Mouse (Mus musculus): Measurements from ENCODE around the gene Uso1. TPM values are rescaled to one million over a fixed set of nuclear protein-coding genes. Genes with fewer than 3 reads are reported as not detected.

Gene Uso1
- 10 to 100 TPM; 35.5 to 36.5 TPM for polyA plus RNA-seq (2017; shearing (Covaris generic))

- ATAC-seq = peak; percentile 93
These were observed at the start of gene Uso1 for GRCm38 (mm10) chr5:92137239-92138046. Uso1 (plus strand) TSS chr5:92137938.

GRCm38 (mm10) chr5:92093263-92094061 lies 44.3 kb upstream of the Uso1 start:
- peak; percentile 76 for ATAC-seq

DNA sequence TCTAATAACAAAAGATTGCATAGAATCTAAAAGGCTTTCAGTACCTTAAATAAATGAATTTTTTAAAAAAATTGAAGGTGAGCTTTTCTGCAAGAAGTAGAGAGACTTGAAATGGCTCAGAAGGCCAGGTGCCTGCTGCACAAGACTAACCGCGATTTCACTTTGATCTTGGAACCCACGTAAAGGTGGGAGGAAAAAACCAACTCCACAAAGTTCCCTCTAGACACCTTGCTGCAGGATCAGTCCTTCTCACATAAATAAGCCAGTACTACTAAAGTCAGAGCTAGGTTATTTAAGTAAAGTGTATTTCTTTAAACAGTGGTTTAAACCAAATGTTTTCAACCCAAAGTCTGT lies 43.7 kb upstream of the Uso1 start:
- ATAC-seq = peak; percentile 66

DNA sequence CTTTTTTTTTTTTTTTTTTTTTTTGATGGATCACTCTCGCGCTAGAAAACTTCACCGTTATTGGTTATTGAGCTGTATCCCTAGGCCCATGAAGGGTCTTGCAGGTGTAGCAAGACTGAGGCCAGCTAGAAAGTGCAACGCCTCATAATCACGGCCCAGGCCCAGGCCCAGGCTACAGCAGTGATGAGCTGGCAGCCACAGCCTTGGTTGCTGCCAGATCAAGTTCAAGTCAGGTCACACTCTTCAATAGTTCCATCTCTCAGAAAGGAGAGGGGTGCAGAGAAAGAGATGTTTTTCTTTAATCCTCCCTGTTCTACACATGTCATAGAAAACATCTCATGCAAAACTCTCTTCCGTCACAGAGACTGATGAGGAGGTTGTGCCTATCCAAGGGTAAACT lies 41.0 kb upstream of the Uso1 start:
- no peak for ATAC-seq

- ATAC-seq = no peak
These were observed 40.0 kb upstream of the Uso1 start for GRCm38 (mm10) chr5:92097779-92098178.

- no peak for ATAC-seq
These were observed 39.2 kb upstream of the Uso1 start for GRCm38 (mm10) chr5:92098351-92099109.

DNA sequence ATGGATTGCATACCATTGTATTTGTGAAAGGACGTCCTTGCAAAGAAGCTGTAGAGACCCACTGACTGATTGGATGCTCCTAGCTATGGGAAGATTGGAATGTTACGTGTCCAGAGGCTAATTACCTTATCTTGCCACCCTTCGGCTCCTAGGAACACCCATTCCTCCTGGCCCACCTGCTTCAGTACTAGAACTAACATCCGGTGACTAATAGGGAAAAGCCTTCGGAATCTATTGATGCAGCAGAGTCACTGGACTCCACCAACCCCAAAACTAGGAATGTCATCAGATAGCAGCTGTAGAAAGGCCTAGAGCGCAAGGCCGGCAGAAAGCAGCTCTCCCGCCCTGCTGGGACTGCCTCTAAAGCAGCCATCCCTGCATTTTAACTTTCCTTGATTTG lies 36.1 kb upstream of the Uso1 start:
- no peak for ATAC-seq

DNA sequence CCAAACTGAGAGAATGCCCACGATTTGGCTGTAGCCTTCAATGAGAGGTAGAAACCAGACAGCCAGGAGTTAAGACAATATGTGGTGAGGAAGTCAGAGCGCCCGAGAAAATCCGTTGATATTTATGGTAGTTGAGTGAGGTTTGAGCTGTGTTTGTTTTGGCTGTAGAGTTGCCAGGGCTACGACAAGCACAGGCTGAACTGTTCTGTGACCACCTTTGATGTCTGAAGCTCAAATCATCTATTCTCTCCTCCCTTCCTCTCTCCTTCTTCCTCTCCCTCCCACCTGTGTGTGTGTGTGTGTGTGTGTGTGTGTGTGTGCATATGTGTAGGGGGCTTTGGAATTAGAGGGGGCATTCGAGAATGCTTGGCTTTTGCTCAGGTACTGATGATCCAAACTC lies 34.7 kb upstream of the Uso1 start:
- peak; percentile 78 for ATAC-seq

DNA sequence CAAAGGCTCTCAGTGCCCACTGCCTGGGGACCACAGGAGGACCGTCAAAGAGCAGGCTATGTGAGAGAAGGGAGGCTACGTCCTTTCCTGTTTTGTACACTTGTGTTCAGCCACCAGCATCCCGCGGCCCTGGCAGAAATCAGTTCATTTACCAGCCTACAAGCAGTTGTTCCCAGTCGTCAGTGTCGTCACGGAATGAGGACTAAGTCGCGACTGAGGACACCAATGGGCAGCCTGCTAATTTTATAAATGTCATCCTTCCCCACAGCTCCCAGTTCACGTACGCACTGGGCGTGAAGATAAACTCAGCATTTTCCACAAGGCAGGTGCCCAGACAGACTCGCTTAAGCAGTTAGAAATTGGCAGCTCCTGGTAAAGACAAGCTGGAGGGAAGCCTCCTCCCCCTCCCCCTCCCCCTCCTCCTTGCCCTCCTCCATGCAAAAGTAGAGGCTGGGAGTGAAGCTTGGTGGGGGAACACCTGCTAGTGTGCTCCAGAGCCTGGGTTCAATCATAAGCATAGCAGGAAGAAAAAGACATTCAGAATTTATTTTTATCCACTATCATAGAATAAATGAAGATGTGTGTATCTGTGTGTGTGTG lies 33.8 kb upstream of the Uso1 start:
- no peak for ATAC-seq

- peak; percentile 43 for ATAC-seq
These were observed 31.2 kb upstream of the Uso1 start for GRCm38 (mm10) chr5:92106327-92107125.

GRCm38 (mm10) chr5:92107282-92107681 lies 30.5 kb upstream of the Uso1 start:
- no peak for ATAC-seq

- no peak for ATAC-seq
These were observed 26.9 kb upstream of the Uso1 start for GRCm38 (mm10) chr5:92110818-92111355.

DNA sequence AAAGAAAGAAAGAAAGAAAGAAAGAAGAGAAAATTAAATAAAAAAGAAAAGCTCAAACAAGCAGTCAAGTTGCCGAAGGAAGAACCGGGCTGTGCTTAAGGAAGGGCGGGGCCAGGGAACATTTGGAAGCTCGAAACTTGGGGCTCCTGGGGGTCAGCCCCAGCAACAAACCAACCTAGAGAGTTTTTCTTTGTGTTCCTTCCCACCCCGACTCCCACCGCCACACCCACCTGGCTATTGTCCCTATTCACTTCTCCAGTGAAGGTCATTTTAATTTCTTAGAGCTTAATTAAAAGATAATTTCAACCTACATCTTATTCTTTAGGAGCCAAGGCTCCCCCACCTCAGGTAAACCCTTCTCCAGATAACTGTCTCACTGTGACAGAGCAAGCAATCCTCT lies 25.6 kb upstream of the Uso1 start:
- no peak for ATAC-seq

- no peak for ATAC-seq
These were observed 25.2 kb upstream of the Uso1 start for GRCm38 (mm10) chr5:92112585-92112984.

- no peak for ATAC-seq
These were observed 24.3 kb upstream of the Uso1 start for GRCm38 (mm10) chr5:92113484-92113883.

GRCm38 (mm10) chr5:92114223-92114622 lies 23.5 kb upstream of the Uso1 start:
- no peak for ATAC-seq

DNA sequence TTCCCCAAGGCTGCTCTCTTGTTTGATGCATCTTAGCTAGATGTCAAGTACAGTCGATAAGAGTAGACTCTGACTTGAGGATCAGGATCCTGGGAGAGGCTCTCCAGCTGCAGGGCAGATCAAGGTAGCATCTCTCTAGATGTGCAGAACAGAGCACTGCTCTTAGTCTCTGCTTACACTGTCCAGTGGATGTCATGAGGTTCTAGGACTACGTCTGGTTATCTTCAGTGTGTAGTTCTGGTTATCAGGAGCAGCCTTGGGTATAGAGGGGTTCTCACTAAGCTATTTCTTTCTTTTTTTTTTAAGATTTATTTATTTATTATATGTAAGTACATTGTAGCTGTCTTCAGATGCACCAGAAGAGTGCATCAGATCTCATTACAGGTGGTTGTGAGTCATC lies 22.8 kb upstream of the Uso1 start:
- ATAC-seq = no peak

- ATAC-seq = peak; percentile 100
These were observed 19.8 kb upstream of the Uso1 start for GRCm38 (mm10) chr5:92117823-92118403.

DNA sequence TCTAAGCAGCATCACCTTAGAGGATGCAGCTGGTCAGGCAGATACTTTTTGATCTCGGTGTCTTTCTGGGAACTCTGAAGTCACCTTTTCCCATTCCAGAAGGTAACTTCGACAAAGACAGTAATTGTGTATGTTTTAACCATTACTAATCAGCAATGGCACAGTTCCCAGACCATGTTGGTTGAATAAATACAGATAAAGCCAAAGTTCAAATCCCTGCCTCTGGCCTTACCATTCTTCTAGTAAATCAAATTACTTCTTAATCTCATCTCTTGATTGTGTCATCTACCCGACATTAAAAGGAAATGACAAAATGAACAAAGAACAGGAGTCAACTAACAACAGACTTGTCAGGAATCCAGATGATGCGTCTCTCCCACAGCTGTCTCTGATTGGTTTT lies 16.1 kb upstream of the Uso1 start:
- ATAC-seq = no peak

DNA sequence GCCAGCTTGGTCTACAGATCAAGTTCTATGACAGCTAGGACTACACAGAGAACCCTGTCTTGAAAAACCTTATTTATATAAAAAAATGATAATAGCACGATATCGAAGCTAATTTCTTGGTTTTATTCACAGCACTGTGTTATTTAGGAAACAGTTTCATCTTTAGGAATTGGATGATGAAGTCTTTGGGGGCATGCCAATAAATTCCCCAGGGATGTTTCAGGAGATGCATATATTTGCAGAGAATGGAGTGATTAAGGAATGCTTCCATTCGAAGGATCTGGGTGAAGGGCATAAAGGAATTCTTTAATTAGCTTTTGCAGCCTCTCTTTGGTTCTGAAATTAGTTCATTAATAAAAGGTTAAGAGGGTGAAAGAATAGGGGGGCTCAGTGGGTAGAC lies 12.3 kb upstream of the Uso1 start:
- ATAC-seq = no peak

DNA sequence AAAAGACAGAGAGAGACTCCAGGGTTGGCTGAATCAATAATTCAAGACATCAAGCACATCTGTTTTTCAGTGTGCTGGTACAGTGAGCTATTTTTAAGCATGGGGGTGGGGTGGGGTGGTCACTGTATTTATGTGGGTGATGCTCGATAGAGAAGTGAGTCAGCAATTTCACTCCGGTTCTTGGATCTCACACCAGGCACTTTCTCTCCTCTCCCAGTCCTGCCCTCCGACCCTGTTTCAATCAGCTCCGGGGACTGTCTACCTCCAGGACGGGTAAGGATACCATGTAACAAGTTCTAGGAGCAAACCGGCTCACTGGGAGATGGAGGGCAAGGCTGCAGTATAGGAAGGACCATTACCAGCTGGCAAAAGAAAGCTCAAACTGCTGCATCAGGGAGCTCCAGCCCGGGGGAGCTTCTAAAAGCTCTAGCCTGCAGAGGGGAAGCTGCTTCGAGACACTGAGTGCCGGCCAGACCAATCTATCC lies 10.6 kb upstream of the Uso1 start:
- ATAC-seq = no peak
